Mouse (Mus musculus) CH12.LX (cell line): ENCODE measurements around the gene Pou5f1. TPM values are rescaled to one million over a fixed set of nuclear protein-coding genes. Genes with fewer than 3 reads are reported as not detected.
A peak's percentile ranks its signal among the peaks of the same experiment; 100 is the strongest.

Experiments
- DNase-seq: peaks from one replicate; pipeline ENCODE4 v3.0.0-alpha.2; 2013; ENCODE audit errors: extremely low read depth
- H3K27ac ChIP-seq: 2 replicates; pipeline ENCODE4 v1.5.1; 2012; ENCODE audit warnings: low read depth, mild to moderate bottlenecking, control low read depth, moderate library complexity; ENCODE audit not compliant: insufficient read depth
- H3K27me3 ChIP-seq: replicated peaks from 2 replicates; pipeline ENCODE3; 2012; ENCODE audit warnings: inconsistent platforms
- H3K36me3 ChIP-seq, 2 experiments: replicated peaks in 1 of 2; 2 replicates each; pipeline versions ENCODE3 to v1.6.1; 2012; ENCODE audit warnings: inconsistent platforms in 1 of 2, low read length in 1 of 2, mild to moderate bottlenecking in 1 of 2, mixed read lengths in 1 of 2, moderate library complexity in 1 of 2; ENCODE audit not compliant: control insufficient read depth in 1 of 2, insufficient read depth in 1 of 2
- H3K4me1 ChIP-seq, 2 experiments: 2 replicates each; pipeline ENCODE4 v1.6.1; 2012; ENCODE audit warnings: inconsistent platforms in 1 of 2, moderate library complexity in 1 of 2; ENCODE audit not compliant: insufficient read depth in 2 of 2, control insufficient read depth in 1 of 2
- H3K4me2 ChIP-seq: 2 replicates; pipeline ENCODE4 v1.6.1; 2012; ENCODE audit warnings: low read depth, mild to moderate bottlenecking, control low read depth; ENCODE audit not compliant: poor library complexity, insufficient read depth, severe bottlenecking
- H3K4me3 ChIP-seq, 3 experiments: fragments of 150-350 bp in 1 of 3; sonication (generic) in 1 of 3; replicated peaks in 1 of 3; 2 replicates each; pipeline versions ENCODE3 to v1.5.1; 2011 to 2012; ENCODE audit warnings: low read depth in 2 of 3, low read length in 2 of 3, mild to moderate bottlenecking in 2 of 3, moderate library complexity in 2 of 3, control low read depth in 1 of 3, improper control_type of control experiment in 1 of 3, inconsistent platforms in 1 of 3, mixed read lengths in 1 of 3; ENCODE audit not compliant: poor library complexity in 1 of 3
- H3K79me2 ChIP-seq: replicated peaks from 2 replicates; pipeline ENCODE4 v1.6.1; 2012; ENCODE audit warnings: mild to moderate bottlenecking, moderate library complexity; ENCODE audit not compliant: control insufficient read depth, poor library complexity, insufficient read depth, severe bottlenecking; ENCODE audit errors: extremely low read depth
- H3K9ac ChIP-seq: 2 replicates; pipeline ENCODE4 v1.6.1; 2012; ENCODE audit warnings: low read depth, mild to moderate bottlenecking, control low read depth, moderate library complexity; ENCODE audit not compliant: insufficient read depth
- H3K9me3 ChIP-seq: replicated peaks from 2 replicates; pipeline ENCODE3; 2012; ENCODE audit warnings: low read length, inconsistent platforms, mixed read lengths
- BHLHE40 ChIP-seq: IDR thresholded peaks from 2 replicates; pipeline ENCODE4 v1.6.1; 2011; ENCODE audit warnings: mild to moderate bottlenecking, low read depth, low read length, improper control_type of control experiment
- CHD2 ChIP-seq: IDR thresholded peaks from 2 replicates; pipeline ENCODE4 v1.6.1; 2011; ENCODE audit warnings: low read length, improper control_type of control experiment
- CTCF ChIP-seq, 2 experiments: IDR thresholded peaks in 1 of 2; conservative IDR thresholded peaks in 1 of 2; 2 replicates each; pipeline ENCODE4 v1.5.1; 2011 to 2012; ENCODE audit warnings: low read depth in 2 of 2, low read length in 2 of 2, improper control_type of control experiment in 1 of 2, inconsistent platforms in 1 of 2, mild to moderate bottlenecking in 1 of 2, moderate library complexity in 1 of 2
- E2F4 ChIP-seq: IDR thresholded peaks from 2 replicates; pipeline ENCODE4 v1.6.1; 2011; ENCODE audit warnings: low read depth, low read length, improper control_type of control experiment; ENCODE audit not compliant: insufficient replicate concordance
- ELF1 ChIP-seq: IDR thresholded peaks from 2 replicates; pipeline ENCODE4 v1.6.1; 2014; ENCODE audit warnings: low read depth, mild to moderate bottlenecking, inconsistent platforms, low read length, improper control_type of control experiment
- GABPA ChIP-seq: IDR thresholded peaks from 2 replicates; pipeline ENCODE4 v1.6.1; 2012; ENCODE audit warnings: low read depth, low read length, improper control_type of control experiment, inconsistent platforms; ENCODE audit not compliant: insufficient replicate concordance
- IRF4 ChIP-seq: IDR thresholded peaks from 2 replicates; pipeline ENCODE4 v1.6.1; 2014; ENCODE audit warnings: low read depth, mild to moderate bottlenecking, inconsistent platforms, low read length, improper control_type of control experiment
- JUND ChIP-seq: conservative IDR thresholded peaks from 2 replicates; pipeline ENCODE4 v1.6.1; 2011; ENCODE audit warnings: low read depth, low read length, improper control_type of control experiment
- MAFK ChIP-seq: IDR thresholded peaks from 2 replicates; pipeline ENCODE4 v1.6.1; 2011; ENCODE audit warnings: low read length, improper control_type of control experiment; ENCODE audit not compliant: insufficient replicate concordance
- MAX ChIP-seq: IDR thresholded peaks from 2 replicates; pipeline ENCODE4 v1.6.1; 2011; ENCODE audit warnings: low read length, improper control_type of control experiment
- MAZ ChIP-seq: IDR thresholded peaks from 2 replicates; pipeline ENCODE4 v1.6.1; 2012; ENCODE audit warnings: low read depth, mild to moderate bottlenecking, inconsistent platforms, low read length, improper control_type of control experiment, moderate library complexity
- PAX5 ChIP-seq: IDR thresholded peaks from 2 replicates; pipeline ENCODE4 v1.6.1; 2012; ENCODE audit warnings: low read length, inconsistent platforms, mixed read lengths
- POLR2AphosphoS2 ChIP-seq: IDR thresholded peaks from 2 replicates; pipeline ENCODE4 v1.6.1; 2011; ENCODE audit warnings: low read depth, low read length, improper control_type of control experiment
- RAD21 ChIP-seq: IDR thresholded peaks from 2 replicates; pipeline ENCODE4 v1.6.1; 2011; ENCODE audit warnings: low read depth, mild to moderate bottlenecking, low read length, improper control_type of control experiment, moderate library complexity
- SIN3A ChIP-seq: IDR thresholded peaks from 2 replicates; pipeline ENCODE4 v1.6.1; 2012; ENCODE audit warnings: low read length, improper control_type of control experiment, inconsistent platforms
- SMC3 ChIP-seq: IDR thresholded peaks from 2 replicates; pipeline ENCODE4 v1.6.1; 2011; ENCODE audit warnings: low read depth, low read length, improper control_type of control experiment
- TCF12 ChIP-seq: IDR thresholded peaks from 2 replicates; pipeline ENCODE4 v1.6.1; 2014; ENCODE audit warnings: low read depth, mild to moderate bottlenecking, inconsistent platforms, low read length, improper control_type of control experiment
- USF1 ChIP-seq: IDR thresholded peaks from 2 replicates; pipeline ENCODE4 v1.6.1; 2014; ENCODE audit warnings: low read depth, mild to moderate bottlenecking, inconsistent platforms, low read length, improper control_type of control experiment
- USF2 ChIP-seq: conservative IDR thresholded peaks from 2 replicates; pipeline ENCODE4 v1.6.1; 2011; ENCODE audit warnings: low read depth, low read length, improper control_type of control experiment
- ZKSCAN1 ChIP-seq: IDR thresholded peaks from 2 replicates; pipeline ENCODE4 v1.6.1; 2012; ENCODE audit warnings: low read depth, inconsistent platforms, low read length, improper control_type of control experiment, borderline replicate concordance
- ZMIZ1 ChIP-seq: IDR thresholded peaks from 2 replicates; pipeline ENCODE4 v1.6.1; 2012; ENCODE audit warnings: low read depth, mild to moderate bottlenecking, inconsistent platforms, low read length, improper control_type of control experiment
- ZNF384 ChIP-seq: IDR thresholded peaks from 2 replicates; pipeline ENCODE4 v1.6.1; 2012; ENCODE audit warnings: low read depth, low read length, improper control_type of control experiment, inconsistent platforms
- dilution Hi-C: fragments of 300-500 bp; cut with MboI; formaldehyde crosslinking; loops from 2 replicates; pipeline ENCODE4 v1.14.3; 2020; ENCODE audit warnings: low sequenced_read_pairs; ENCODE audit not compliant: extremely low pct_unique_long_range_greater_than_20kb, extremely low pct_ligation_motif_present
- in situ Hi-C: fragments of 300-500 bp; cut with MboI; formaldehyde crosslinking; loops from 3 replicates; pipeline ENCODE4 v1.14.3; 2019; ENCODE audit warnings: low sequenced_read_pairs, low pct_ligation_motif_present, low pct_unique_long_range_greater_than_20kb, mixed read lengths
- polyA plus RNA-seq: library from polyadenylated mRNA; unstranded; fragments of >175 nt; gene quantifications from 2 replicates; pipeline ENCODE4 v1.2.1, GENCODE M21; 2012; ENCODE audit warnings: low read depth; ENCODE audit not compliant: insufficient read length
- total RNA-seq, 2 experiments: library from RNA; depleted of rRNA; stranded (reverse); fragments of 300-350 nt in 1 of 2; fragments of >200 nt in 1 of 2; gene quantifications; 2 replicates each; pipeline ENCODE4 v1.2.3; 2012 to 2014

Gene Pou5f1
- total and polyA plus RNA-seq, 3 experiments, result 0.13 TPM; not detected in 2

DNA sequence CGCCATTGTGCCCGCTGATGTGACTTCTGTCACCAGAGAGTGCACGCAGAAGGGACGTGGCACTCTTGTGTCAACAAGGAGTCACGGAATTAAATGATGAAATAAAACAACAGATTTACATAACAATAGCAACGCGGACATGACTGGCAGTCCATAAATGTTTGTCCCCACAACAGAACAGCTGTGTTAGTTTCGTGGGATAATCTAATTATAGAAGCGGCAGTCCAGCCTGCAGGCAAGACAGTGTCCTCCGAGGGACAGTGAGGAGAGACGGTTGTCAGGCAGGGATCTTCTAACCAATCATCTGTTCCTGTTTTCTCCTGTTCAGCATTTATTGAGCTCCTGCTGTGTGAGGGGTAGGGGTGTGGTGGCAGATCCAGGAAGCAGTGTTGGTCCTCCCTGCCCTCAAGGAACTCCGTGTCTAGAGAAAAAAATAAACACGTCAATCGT, 37.6 kb downstream of the Pou5f1 start:
- no peaks in the 10 kb centered on the region for H3K79me2 ChIP-seq
- H3K27ac ChIP-seq, result no peak overlapping the region
- H3K4me1 ChIP-seq, result peaks cover 8 to 25% of the 10 kb centered on the region in 2 experiments
- dilution Hi-C loops, result no loop called here
- DNase-seq, result no peak
- no peak overlapping the region for H3K4me2 ChIP-seq
- H3K27me3 ChIP-seq, result peaks cover 6% of the 10 kb centered on the region
- H3K9ac ChIP-seq, result no peak overlapping the region
- H3K9me3 ChIP-seq, result no peaks in the 10 kb centered on the region
- H3K36me3 ChIP-seq, result no peaks in the 10 kb centered on the region
- TF ChIP-seq MAZ, result no peak
- TF ChIP-seq SMC3, result no peak
- no peak for TF ChIP-seq E2F4
- TF ChIP-seq ELF1, result no peak
- no peak for TF ChIP-seq TCF12
- no peak for TF ChIP-seq IRF4
- no peak for TF ChIP-seq CHD2
- TF ChIP-seq RAD21, result no peak
- no peak for TF ChIP-seq CTCF (conservative IDR thresholded peaks at IDR 0.05 in 1 of 2, IDR thresholded peaks at IDR 0.05 in 1 of 2; ENCODE audit: low read depth in 2 of 2, low read length in 2 of 2)
- in situ Hi-C loops, result no loop called here
- no peak overlapping the region for H3K4me3 ChIP-seq

DNA sequence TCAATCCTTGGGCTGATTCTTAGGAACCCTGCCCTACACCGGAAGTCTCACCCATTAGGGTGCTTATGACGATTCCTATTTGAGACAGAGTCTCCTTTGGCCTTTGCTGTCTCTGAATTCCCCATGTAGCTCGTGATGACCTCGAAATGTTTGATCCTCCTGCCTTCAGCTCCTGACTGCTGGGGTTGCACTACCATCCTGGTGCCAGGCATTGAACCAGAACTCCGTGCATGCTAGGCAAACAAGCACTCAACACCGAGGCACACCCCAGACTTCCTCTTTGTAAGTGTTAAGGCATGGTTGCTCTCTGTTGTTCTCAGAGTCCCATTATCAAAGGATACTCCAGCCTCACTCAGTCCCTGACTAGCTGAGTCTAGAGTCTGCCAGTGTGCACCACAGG, 38.2 kb downstream of the Pou5f1 start:
- peaks cover 6% of the 10 kb centered on the region for H3K27me3 ChIP-seq
- no peak overlapping the region for H3K4me2 ChIP-seq
- no peak for TF ChIP-seq PAX5
- no peak for TF ChIP-seq USF2
- TF ChIP-seq ZMIZ1, result no peak
- TF ChIP-seq MAFK, result no peak
- no peaks in the 10 kb centered on the region for H3K9me3 ChIP-seq
- H3K4me3 ChIP-seq, result no peak overlapping the region
- no peak for DNase-seq
- H3K4me1 ChIP-seq, result peaks cover 8 to 25% of the 10 kb centered on the region in 2 experiments
- in situ Hi-C loops (no loop called here), dilution Hi-C loops (no loop called here)
- no peak overlapping the region for H3K9ac ChIP-seq
- H3K79me2 ChIP-seq, result no peaks in the 10 kb centered on the region
- H3K27ac ChIP-seq, result no peak overlapping the region
- no peaks in the 10 kb centered on the region for H3K36me3 ChIP-seq

DNA sequence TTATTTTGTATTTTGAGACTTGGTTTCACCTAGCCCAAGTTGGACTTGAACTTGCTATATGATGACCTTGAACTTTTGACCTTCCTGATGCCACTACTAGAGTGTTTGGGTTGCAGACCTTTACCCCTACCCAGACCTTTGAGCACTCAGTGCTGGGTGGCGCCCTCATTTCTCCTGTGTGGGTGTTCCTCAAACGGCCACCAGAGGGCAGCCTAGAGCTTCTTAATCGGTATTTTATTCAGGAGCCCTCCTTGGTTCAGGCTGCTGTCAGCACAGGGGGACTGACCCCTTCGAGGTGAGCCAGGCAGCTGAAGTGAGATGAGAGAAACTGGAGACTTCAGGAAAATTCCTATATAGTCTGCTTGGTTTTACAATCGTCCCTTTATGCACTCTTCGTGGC, 38.9 kb downstream of the Pou5f1 start:
- H3K9ac ChIP-seq, result no peak overlapping the region
- TF ChIP-seq MAFK, result no peak
- TF ChIP-seq SIN3A, result no peak
- TF ChIP-seq SMC3, result peak; percentile 54
- no peak for TF ChIP-seq MAX
- no peak for TF ChIP-seq POLR2AphosphoS2
- TF ChIP-seq BHLHE40, result no peak
- peak; percentile 52 for TF ChIP-seq RAD21
- TF ChIP-seq USF1, result no peak
- no peak for TF ChIP-seq ZKSCAN1
- no peak for TF ChIP-seq E2F4
- TF ChIP-seq PAX5, result no peak
- TF ChIP-seq JUND, result no peak
- TF ChIP-seq USF2, result no peak
- TF ChIP-seq ZNF384, result no peak
- peak; percentile 66 to 96 for TF ChIP-seq CTCF (conservative IDR thresholded peaks at IDR 0.05 in 1 of 2, IDR thresholded peaks at IDR 0.05 in 1 of 2; ENCODE audit: low read depth in 2 of 2, low read length in 2 of 2)
- TF ChIP-seq GABPA, result no peak
- TF ChIP-seq, all 38 proteins: peak for 3
- Histone ChIP-seq H3K27me3 (peaks cover 3% of the 10 kb centered on the region), H3K4me2 (no peak overlapping the region), H3K36me3 (no peaks in the 10 kb centered on the region), H3K4me3 (no peak overlapping the region), H3K4me1 (peaks cover 8 to 25% of the 10 kb centered on the region in 2 experiments), H3K79me2 (no peaks in the 10 kb centered on the region), H3K9me3 (no peaks in the 10 kb centered on the region), H3K27ac (no peak overlapping the region)
- dilution Hi-C loops (no loop called here), in situ Hi-C loops (no loop called here)
- DNase-seq, result peak; percentile 55
